Mouse (Mus musculus) forebrain, embryonic 16.5 days (tissue): ENCODE measurements around the gene Rrp1b. TPM values are rescaled to one million over a fixed set of nuclear protein-coding genes. Genes with fewer than 3 reads are reported as not detected.

Experiments
- ATAC-seq: fragments of 200-750 bp; cut with Nextera tagmentation; 2 replicates; pipeline ENCODE4 v1.8.0; 2017; ENCODE audit warnings: mild to moderate bottlenecking, moderate library complexity
- H3K27ac ChIP-seq: fragments of 300-500 bp; sonication (generic); 2 replicates; pipeline ENCODE4 v1.5.1; 2014; ENCODE audit warnings: low read length, control low read depth
- H3K27me3 ChIP-seq: fragments of 300-500 bp; sonication (generic); replicated peaks from 2 replicates; pipeline ENCODE4 v1.6.1; 2014; ENCODE audit warnings: low read length; ENCODE audit not compliant: control insufficient read depth, insufficient read depth
- H3K36me3 ChIP-seq: fragments of 300-500 bp; sonication (generic); 2 replicates; pipeline ENCODE4 v1.6.1; 2014; ENCODE audit not compliant: control insufficient read depth, insufficient read depth
- H3K4me1 ChIP-seq: fragments of 300-500 bp; sonication (generic); replicated peaks from 2 replicates; pipeline ENCODE4 v1.6.1; 2014; ENCODE audit warnings: low read length; ENCODE audit not compliant: control insufficient read depth, insufficient read depth
- H3K4me2 ChIP-seq: fragments of 300-500 bp; sonication (generic); 2 replicates; pipeline ENCODE4 v1.6.1; 2014; ENCODE audit warnings: mild to moderate bottlenecking, low read length, control low read depth
- H3K4me3 ChIP-seq: fragments of 300-500 bp; sonication (generic); replicated peaks from 2 replicates; pipeline ENCODE4 v1.5.1; 2014; ENCODE audit warnings: mild to moderate bottlenecking, low read length, control low read depth
- H3K9ac ChIP-seq: fragments of 300-500 bp; sonication (generic); replicated peaks from 2 replicates; pipeline ENCODE4 v1.6.1; 2014; ENCODE audit warnings: low read depth, low read length, control low read depth
- H3K9me3 ChIP-seq: fragments of 300-500 bp; sonication (generic); 2 replicates; pipeline ENCODE4 v1.6.1; 2016; ENCODE audit warnings: low read length; ENCODE audit not compliant: control insufficient read depth
- WGBS: fragments of 180-500 bp; shearing (Covaris S2); extraction: QIAGEN DNeasy Blood & Tissue Kit; methylation state at CpG from one replicate; pipeline ENCODE4 v1.1.7; 2014; 5-methylcytosine and 5-hydroxymethylcytosine counted together
- polyA plus RNA-seq: library from polyadenylated mRNA; unstranded; fragments of >200 nt; fragmentation: Nextera tagmentation; extraction: Ambion mirVana; gene quantifications from 2 replicates; pipeline ENCODE4 v1.2.1, GENCODE M21; 2015

The Rrp1b gene
- polyA plus RNA-seq, 1 experiment from 2014 or later, result 42.7 TPM

GRCm38 (mm10) chr17:32003251-32003650 is 32.6 kb upstream of the Rrp1b start:
- no peak for ATAC-seq
- Histone ChIP-seq H3K36me3 (no peaks in the 10 kb centered on the region), H3K4me2 (no peak overlapping the region), H3K9me3 (no peaks in the 10 kb centered on the region), H3K4me1 (no peaks in the 10 kb centered on the region), H3K9ac (no peak overlapping the region), H3K4me3 (no peak overlapping the region), H3K27me3 (no peaks in the 10 kb centered on the region), H3K27ac (no peak overlapping the region)
- WGBS, result 87% methylated on average over 3 of the region's 3 CpGs

GRCm38 (mm10) chr17:32006800-32007199 is 29.1 kb upstream of the Rrp1b start:
- H3K4me1 ChIP-seq, result no peaks in the 10 kb centered on the region
- no peaks in the 10 kb centered on the region for H3K36me3 ChIP-seq
- WGBS, result 84% methylated on average over 5 of the region's 5 CpGs
- no peak overlapping the region for H3K9ac ChIP-seq
- no peaks in the 10 kb centered on the region for H3K9me3 ChIP-seq
- no peak overlapping the region for H3K27ac ChIP-seq
- no peak overlapping the region for H3K4me3 ChIP-seq
- no peak for ATAC-seq
- no peak overlapping the region for H3K4me2 ChIP-seq
- no peaks in the 10 kb centered on the region for H3K27me3 ChIP-seq

GRCm38 (mm10) chr17:32011694-32012093 is 24.2 kb upstream of the Rrp1b start:
- no peak overlapping the region for H3K27ac ChIP-seq
- no peaks in the 10 kb centered on the region for H3K36me3 ChIP-seq
- no peak for ATAC-seq
- no peak overlapping the region for H3K4me3 ChIP-seq
- 86% methylated on average over 6 of the region's 6 CpGs for WGBS
- H3K9ac ChIP-seq, result no peak overlapping the region
- no peaks in the 10 kb centered on the region for H3K9me3 ChIP-seq
- H3K4me1 ChIP-seq, result no peaks in the 10 kb centered on the region
- no peaks in the 10 kb centered on the region for H3K27me3 ChIP-seq
- no peak overlapping the region for H3K4me2 ChIP-seq

- WGBS, result 64% methylated on average over 3 of the region's 3 CpGs
- Histone ChIP-seq H3K9me3 (no peaks in the 10 kb centered on the region), H3K4me1 (no peaks in the 10 kb centered on the region), H3K36me3 (no peaks in the 10 kb centered on the region), H3K4me2 (no peak overlapping the region), H3K9ac (no peak overlapping the region), H3K27me3 (no peaks in the 10 kb centered on the region), H3K27ac (no peak overlapping the region), H3K4me3 (no peak overlapping the region)
- no peak for ATAC-seq
Observed at GRCm38 (mm10) chr17:32012254-32012653, 23.6 kb upstream of the Rrp1b start.

GRCm38 (mm10) chr17:32013659-32014058 is 22.2 kb upstream of the Rrp1b start:
- H3K27me3 ChIP-seq, result no peaks in the 10 kb centered on the region
- H3K27ac ChIP-seq, result no peak overlapping the region
- no peaks in the 10 kb centered on the region for H3K36me3 ChIP-seq
- ATAC-seq, result no peak
- H3K9ac ChIP-seq, result no peak overlapping the region
- no peaks in the 10 kb centered on the region for H3K9me3 ChIP-seq
- H3K4me2 ChIP-seq, result no peak overlapping the region
- no peak overlapping the region for H3K4me3 ChIP-seq
- no peaks in the 10 kb centered on the region for H3K4me1 ChIP-seq

- no peak for ATAC-seq
- WGBS, result 82% methylated on average over 8 of the region's 8 CpGs
- no peaks in the 10 kb centered on the region for H3K36me3 ChIP-seq
Observed at GRCm38 (mm10) chr17:32016481-32016880, 19.4 kb upstream of the Rrp1b start.

GRCm38 (mm10) chr17:32018127-32018894 is 17.6 kb upstream of the Rrp1b start:
- no peak for ATAC-seq
- H3K27ac ChIP-seq, result no peak overlapping the region
- no peaks in the 10 kb centered on the region for H3K4me1 ChIP-seq
- H3K9me3 ChIP-seq, result no peaks in the 10 kb centered on the region
- no peaks in the 10 kb centered on the region for H3K36me3 ChIP-seq
- H3K27me3 ChIP-seq, result no peaks in the 10 kb centered on the region
- H3K4me2 ChIP-seq, result no peak overlapping the region
- no peak overlapping the region for H3K4me3 ChIP-seq
- WGBS, result 82% methylated on average over 5 of the region's 5 CpGs
- no peak overlapping the region for H3K9ac ChIP-seq

More at GRCm38 (mm10) chr17:32016481-32016880, 19.4 kb upstream of the Rrp1b start:
- Histone ChIP-seq H3K4me2 (no peak overlapping the region), H3K4me1 (no peaks in the 10 kb centered on the region), H3K27ac (no peak overlapping the region), H3K4me3 (no peak overlapping the region), H3K9ac (no peak overlapping the region), H3K27me3 (no peaks in the 10 kb centered on the region), H3K9me3 (no peaks in the 10 kb centered on the region)

- WGBS, result 94% methylated on average over 3 of the region's 3 CpGs
- Histone ChIP-seq H3K4me1 (no peaks in the 10 kb centered on the region), H3K27me3 (no peaks in the 10 kb centered on the region), H3K36me3 (no peaks in the 10 kb centered on the region), H3K4me2 (no peak overlapping the region), H3K4me3 (no peak overlapping the region), H3K9me3 (no peaks in the 10 kb centered on the region), H3K27ac (0 out of 2 replicates have a peak overlapping the region, but pooled peaks have one; percentile 43), H3K9ac (no peak overlapping the region)
- ATAC-seq, result no peak
Observed at GRCm38 (mm10) chr17:32021981-32022380, 13.9 kb upstream of the Rrp1b start.

GRCm38 (mm10) chr17:32022551-32022950 is 13.3 kb upstream of the Rrp1b start:
- H3K4me3 ChIP-seq, result no peak overlapping the region
- H3K27ac ChIP-seq, result 0 out of 2 replicates have a peak overlapping the region, but pooled peaks have one; percentile 45
- WGBS, result 82% methylated on average over 6 of the region's 6 CpGs
- no peaks in the 10 kb centered on the region for H3K36me3 ChIP-seq
- H3K4me2 ChIP-seq, result no peak overlapping the region
- no peaks in the 10 kb centered on the region for H3K9me3 ChIP-seq
- H3K4me1 ChIP-seq, result 0 out of 2 replicates have a peak, but pooled peaks cover 2% of the 10 kb centered on the region
- H3K9ac ChIP-seq, result no peak overlapping the region
- ATAC-seq, result no peak
- no peaks in the 10 kb centered on the region for H3K27me3 ChIP-seq
